Mouse (Mus musculus): ENCODE data around the gene Tmem230. TPM values are rescaled to one million over a fixed set of nuclear protein-coding genes. Genes with fewer than 3 reads are reported as not detected.
"Not testable (repeated sequence)": the region's sequence is repeated elsewhere in the genome, so short reads cannot be mapped to it uniquely, and the experiment has no call there.

The Tmem230 gene
- polyA plus RNA-seq, 1 experiment from 2014 or later: 39.6 TPM

DNA sequence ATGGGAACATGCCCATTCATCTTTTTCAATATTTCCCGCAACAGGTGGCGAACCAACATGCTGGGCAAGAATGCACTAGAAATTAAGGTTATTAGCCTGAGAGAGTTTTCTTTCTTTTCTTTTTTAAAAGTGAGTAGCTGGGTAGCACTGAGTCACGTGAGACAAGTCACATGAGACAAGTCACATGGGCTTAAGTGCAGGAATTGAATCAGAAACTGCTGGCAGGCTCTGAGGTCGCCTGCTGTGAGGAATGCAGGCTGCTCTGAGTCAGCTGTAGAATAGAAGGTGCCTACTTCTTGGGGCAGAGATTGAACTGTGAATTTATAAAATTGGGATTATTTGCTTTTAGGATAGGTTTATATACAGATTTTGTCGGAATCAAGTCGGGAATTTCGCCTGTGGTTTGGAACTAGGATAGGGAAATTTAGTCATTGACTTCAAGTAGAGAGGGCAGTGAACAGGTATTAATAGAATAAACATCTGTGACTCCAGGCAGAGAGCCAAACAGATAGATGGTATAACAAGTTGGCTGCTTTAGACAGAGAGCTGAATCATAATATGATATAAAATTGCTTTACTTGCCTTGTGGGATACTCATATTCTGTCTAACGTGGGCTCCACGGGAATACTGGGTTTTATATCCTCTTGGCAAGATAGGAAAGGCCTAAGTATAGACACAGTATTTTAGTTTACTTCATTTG, 38.9 kb upstream of the Tmem230 start:
- Histone ChIP-seq H3K27ac (ENCODE audit: low read length) (no peak overlapping the region), H3K27me3 (replicated peaks; ENCODE audit: insufficient read depth, low read length) (no peaks in the 10 kb centered on the region), H3K4me1 (ENCODE audit: insufficient read depth, low read depth, low read length) (peaks cover 36% of the 10 kb centered on the region), H3K9me3 (ENCODE audit: low read length) (no peaks in the 10 kb centered on the region), H3K4me3 (ENCODE audit: low read depth, low read length) (no peak overlapping the region), H3K9ac (replicated peaks; ENCODE audit: low read depth) (no peak overlapping the region), H3K4me2 (replicated peaks; ENCODE audit: low read depth, low read length) (no peak overlapping the region), H3K36me3 (ENCODE audit: insufficient read depth, low read length) (no peaks in the 10 kb centered on the region)
- 74% methylated on average over 9 of the region's 9 CpGs for WGBS
- no peak for TF ChIP-seq CTCF (IDR thresholded peaks at IDR 0.05)
- TF ChIP-seq EP300 (IDR thresholded peaks at IDR 0.05): no peak
- no peak for ATAC-seq
- DNase-seq (ENCODE audit: low spot score): no peak

DNA sequence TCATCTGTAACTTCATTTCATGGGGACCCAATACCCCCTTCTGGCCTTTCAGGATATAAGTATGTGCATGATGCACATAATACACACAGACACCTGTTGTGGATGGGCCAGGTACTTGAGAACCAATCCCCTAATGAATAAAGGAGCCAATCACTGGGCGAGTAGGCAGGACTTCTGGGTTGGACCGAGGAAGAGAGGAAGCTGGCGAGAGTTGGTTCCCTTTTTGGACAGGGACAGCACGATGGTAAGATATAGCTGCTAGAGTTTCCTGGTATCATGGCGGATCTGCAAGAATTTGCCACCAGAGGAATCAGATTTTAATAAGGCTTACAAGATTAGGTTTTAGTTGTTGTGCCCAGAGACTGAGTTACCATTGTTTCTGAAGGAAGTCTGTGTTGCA, 38.1 kb upstream of the Tmem230 start:
- H3K4me3 ChIP-seq (ENCODE audit: low read depth, low read length); H3K9me3 ChIP-seq (ENCODE audit: low read length); H3K9ac ChIP-seq (replicated peaks; ENCODE audit: low read depth); H3K4me2 ChIP-seq (replicated peaks; ENCODE audit: low read depth, low read length); H3K27me3 ChIP-seq (replicated peaks; ENCODE audit: insufficient read depth, low read length); H3K36me3 ChIP-seq (ENCODE audit: insufficient read depth, low read length); DNase-seq (ENCODE audit: low spot score); ATAC-seq: not testable (repeated sequence)
- WGBS: 85% methylated on average over 5 of the region's 5 CpGs
- Histone ChIP-seq H3K27ac (ENCODE audit: low read length) (peak overlapping the region; percentile 88), H3K4me1 (ENCODE audit: insufficient read depth, low read depth, low read length) (peaks cover 35% of the 10 kb centered on the region)

DNA sequence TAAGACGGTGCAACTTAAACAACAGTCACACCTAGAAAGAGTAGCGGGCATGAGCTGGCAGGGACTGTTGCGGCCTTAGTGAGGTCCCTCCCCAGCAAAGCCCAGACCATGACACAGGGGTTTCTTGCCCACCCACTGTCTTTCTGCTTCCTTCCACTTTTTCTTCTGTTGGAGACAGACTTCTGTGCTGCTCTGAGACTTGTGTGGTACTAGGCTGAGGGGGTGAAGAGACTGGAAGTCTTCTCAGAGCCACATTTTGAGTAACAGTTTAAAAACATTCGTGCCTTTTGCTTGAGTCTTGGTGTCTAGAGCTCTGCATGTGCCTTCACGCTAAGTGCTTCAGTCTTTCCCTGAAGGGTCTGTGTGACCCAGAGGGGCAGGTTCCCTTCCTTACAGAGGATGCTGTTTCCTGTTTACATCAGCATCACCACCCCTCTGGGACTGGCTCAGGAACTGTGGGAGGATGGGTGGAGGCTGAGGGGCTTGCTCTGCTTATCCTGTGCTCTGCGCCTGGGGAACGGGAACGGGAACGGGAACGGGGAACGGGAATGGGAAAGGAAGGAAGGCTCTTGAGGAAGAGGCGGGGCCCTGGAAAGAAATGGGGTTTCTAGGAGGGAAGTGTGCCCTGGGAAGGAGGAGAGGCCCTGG, 37.0 kb upstream of the Tmem230 start:
- Histone ChIP-seq H3K4me1 (ENCODE audit: insufficient read depth, low read depth, low read length) (peaks cover 35% of the 10 kb centered on the region), H3K27ac (ENCODE audit: low read length) (peak overlapping the region; percentile 88), H3K27me3 (replicated peaks; ENCODE audit: insufficient read depth, low read length) (no peaks in the 10 kb centered on the region), H3K4me2 (replicated peaks; ENCODE audit: low read depth, low read length) (peak overlapping the region; percentile 37), H3K9ac (replicated peaks; ENCODE audit: low read depth) (no peak overlapping the region), H3K9me3 (ENCODE audit: low read length) (no peaks in the 10 kb centered on the region), H3K4me3 (ENCODE audit: low read depth, low read length) (no peak overlapping the region), H3K36me3 (ENCODE audit: insufficient read depth, low read length) (no peaks in the 10 kb centered on the region)
- 41% methylated on average over 12 of the region's 12 CpGs for WGBS
- TF ChIP-seq CTCF (IDR thresholded peaks at IDR 0.05): no peak
- peak; percentile 91 for TF ChIP-seq EP300 (IDR thresholded peaks at IDR 0.05)
- DNase-seq (ENCODE audit: low spot score) (peak; percentile 89), ATAC-seq (peak; percentile 90)

GRCm38 (mm10) chr2:132283236-132284070, 35.8 kb upstream of the Tmem230 start:
- Histone ChIP-seq H3K4me3 (ENCODE audit: low read depth, low read length) (no peak overlapping the region), H3K36me3 (ENCODE audit: insufficient read depth, low read length) (peaks cover 1% of the 10 kb centered on the region; the same call in 1 of the 2 replicates), H3K4me1 (ENCODE audit: insufficient read depth, low read depth, low read length) (peaks cover 35% of the 10 kb centered on the region), H3K27ac (ENCODE audit: low read length) (peak overlapping the region; percentile 88), H3K9ac (replicated peaks; ENCODE audit: low read depth) (no peak overlapping the region), H3K27me3 (replicated peaks; ENCODE audit: insufficient read depth, low read length) (no peaks in the 10 kb centered on the region), H3K4me2 (replicated peaks; ENCODE audit: low read depth, low read length) (peak overlapping the region; percentile 17; the same call in 1 of the 2 replicates), H3K9me3 (ENCODE audit: low read length) (no peaks in the 10 kb centered on the region)
- TF ChIP-seq CTCF (IDR thresholded peaks at IDR 0.05): no peak
- TF ChIP-seq EP300 (IDR thresholded peaks at IDR 0.05): 0 out of 2 replicates have a peak, but pooled peaks have one; percentile 14
- whole genome bisulfite sequencing: 38% methylated on average over 15 of the region's 15 CpGs
- peak; percentile 18; the same call in 1 of the 2 replicates for ATAC-seq
- peak; percentile 41 for DNase-seq (ENCODE audit: low spot score)

DNA sequence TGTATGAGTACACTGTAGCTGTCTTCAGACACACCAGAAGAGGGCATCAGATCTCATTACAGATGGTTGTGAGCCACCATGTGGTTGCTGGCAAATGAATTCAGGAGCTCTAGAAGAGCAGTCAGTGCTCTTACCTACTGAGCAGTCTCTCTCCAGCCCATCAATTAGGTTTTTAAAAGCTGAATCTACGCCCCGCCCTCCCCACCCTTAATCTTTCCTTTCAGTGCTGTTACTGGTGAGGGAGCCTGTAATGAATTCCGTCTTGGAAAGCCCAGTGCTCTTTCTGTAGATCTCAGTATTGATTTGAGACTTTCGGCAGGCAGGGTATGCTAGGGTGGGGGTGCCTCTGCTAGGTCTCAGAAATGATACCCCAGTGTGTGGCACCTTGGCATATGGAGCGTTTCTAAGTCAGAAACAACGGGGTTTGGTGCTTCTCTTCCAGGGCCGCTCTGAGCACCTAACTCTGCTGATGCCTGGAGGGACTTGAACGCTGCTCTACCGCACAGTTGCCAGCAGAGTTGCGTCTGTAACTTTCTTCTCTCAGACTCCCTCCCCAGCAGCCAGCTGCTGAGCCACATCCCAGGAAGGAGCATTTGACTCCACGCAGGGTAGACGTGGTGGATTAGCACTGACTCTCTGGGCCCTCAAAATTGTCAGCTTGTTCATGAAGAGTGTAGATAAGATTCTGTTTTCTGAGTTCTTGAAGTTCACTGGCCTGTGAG, 35.0 kb upstream of the Tmem230 start:
- no peak for ATAC-seq
- H3K4me2 ChIP-seq (replicated peaks; ENCODE audit: low read depth, low read length): no peak overlapping the region
- no peak overlapping the region for H3K4me3 ChIP-seq (ENCODE audit: low read depth, low read length)
- no peaks in the 10 kb centered on the region for H3K27me3 ChIP-seq (replicated peaks; ENCODE audit: insufficient read depth, low read length)
- H3K36me3 ChIP-seq (ENCODE audit: insufficient read depth, low read length): peaks cover 3% of the 10 kb centered on the region; the same call in 1 of the 2 replicates
- no peaks in the 10 kb centered on the region for H3K9me3 ChIP-seq (ENCODE audit: low read length)
- no peak for DNase-seq (ENCODE audit: low spot score)
- peak overlapping the region; percentile 88 for H3K27ac ChIP-seq (ENCODE audit: low read length)
- no peak for TF ChIP-seq EP300 (IDR thresholded peaks at IDR 0.05)
- no peak for TF ChIP-seq CTCF (IDR thresholded peaks at IDR 0.05)
- peaks cover 35% of the 10 kb centered on the region for H3K4me1 ChIP-seq (ENCODE audit: insufficient read depth, low read depth, low read length)
- 37% methylated on average over 12 of the region's 12 CpGs for WGBS
- H3K9ac ChIP-seq (replicated peaks; ENCODE audit: low read depth): no peak overlapping the region
